In the genomic region with DNA sequence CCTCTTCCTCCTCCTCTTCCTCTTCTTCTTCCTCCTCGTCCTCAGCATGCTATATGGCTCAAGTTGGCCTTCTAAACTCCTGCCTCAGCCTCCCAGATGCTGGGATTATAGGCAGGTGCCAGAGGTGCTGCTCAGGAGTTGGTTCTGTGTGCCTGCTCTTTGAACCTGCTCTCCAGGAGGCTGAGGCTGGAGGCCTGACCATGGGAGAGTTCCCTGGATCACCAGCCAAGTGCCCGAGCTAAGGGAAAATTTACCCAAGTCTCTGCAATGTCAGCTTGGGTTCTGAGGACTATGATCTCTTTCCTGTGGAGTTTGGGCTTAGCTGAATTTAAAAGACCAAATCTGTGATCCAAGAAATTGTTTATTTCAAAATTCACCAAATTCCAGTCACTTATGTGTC, we compare ENCODE assay signal across 16 mouse cellular contexts.
"Had no signal": no experiment of that assay in that cellular context is flagged by ENCODE, and none has a peak within 500 bp of the region (broad histone marks: within the 10 kb centered on the region; RNA-seq: fewer than 3 reads in every experiment).

No protein-coding gene starts in this region.

- H3K4me2 ChIP-seq: liver, embryonic 11.5 days; liver, embryonic 15.5 days; midbrain, embryonic 12.5 days; neural tube, embryonic 13.5 days had no signal

- H3K9me3 ChIP-seq: limb, embryonic 10.5 days; liver, embryonic 15.5 days; midbrain, embryonic 12.5 days; neural tube, embryonic 13.5 days had no signal

- H3K9ac ChIP-seq: liver, embryonic 15.5 days; midbrain, embryonic 12.5 days; neural tube, embryonic 13.5 days had no signal

- ATAC-seq: intestine, embryonic 16.5 days; midbrain, embryonic 16.5 days had no signal

- DNase-seq: lung, adult 2 months; retina, postnatal 1 day; right cerebral cortex, postnatal 4 days; spleen, adult 18-20 months; thymus, adult 18-20 months; thymus, postnatal 14 days had no signal

- H3K27me3 ChIP-seq: liver, embryonic 15.5 days; megakaryocyte, embryonic 14.5 days; midbrain, embryonic 12.5 days; neural tube, embryonic 13.5 days had no signal

- H3K4me1 ChIP-seq: liver, embryonic 15.5 days; midbrain, embryonic 12.5 days; neural tube, embryonic 13.5 days had no signal

- H3K27ac ChIP-seq: left cerebral cortex, adult 2 months; limb, embryonic 10.5 days; liver, embryonic 15.5 days; macrophage; midbrain, embryonic 12.5 days; neural tube, embryonic 13.5 days had no signal

- H3K4me3 ChIP-seq: left cerebral cortex, adult 2 months; limb, embryonic 10.5 days; liver, embryonic 15.5 days; megakaryocyte, embryonic 14.5 days; midbrain, embryonic 12.5 days; neural tube, embryonic 13.5 days had no signal

- H3K36me3 ChIP-seq: limb, embryonic 10.5 days; liver, embryonic 15.5 days; midbrain, embryonic 12.5 days; neural tube, embryonic 13.5 days had no signal
